Mouse (Mus musculus): ENCODE measurements around the gene Cabin1.
A peak's percentile ranks its signal among the peaks of the same experiment; 100 is the strongest.

Cabin1 gene

DNA sequence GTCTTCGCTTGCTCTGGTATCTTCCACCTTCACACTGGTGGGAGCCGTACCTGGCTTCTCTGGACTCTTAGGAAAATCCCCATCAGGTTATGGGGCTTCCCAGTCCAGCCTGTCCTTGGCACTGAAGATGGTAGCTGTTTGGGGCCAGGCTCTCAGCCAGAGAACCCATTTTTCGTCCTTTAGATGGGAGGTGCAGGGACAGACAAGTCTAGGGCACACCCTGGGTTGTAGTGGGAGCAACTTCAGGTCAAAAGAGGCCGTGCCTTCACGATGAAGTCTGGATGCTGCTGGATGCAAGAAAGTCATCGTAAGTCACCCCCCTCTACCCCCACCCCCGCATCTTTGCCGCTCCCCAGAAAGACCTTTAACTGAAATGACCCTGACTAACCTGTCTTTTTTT lies 129.5 kb downstream of the Cabin1 start:
- no peak for DNase-seq

DNA sequence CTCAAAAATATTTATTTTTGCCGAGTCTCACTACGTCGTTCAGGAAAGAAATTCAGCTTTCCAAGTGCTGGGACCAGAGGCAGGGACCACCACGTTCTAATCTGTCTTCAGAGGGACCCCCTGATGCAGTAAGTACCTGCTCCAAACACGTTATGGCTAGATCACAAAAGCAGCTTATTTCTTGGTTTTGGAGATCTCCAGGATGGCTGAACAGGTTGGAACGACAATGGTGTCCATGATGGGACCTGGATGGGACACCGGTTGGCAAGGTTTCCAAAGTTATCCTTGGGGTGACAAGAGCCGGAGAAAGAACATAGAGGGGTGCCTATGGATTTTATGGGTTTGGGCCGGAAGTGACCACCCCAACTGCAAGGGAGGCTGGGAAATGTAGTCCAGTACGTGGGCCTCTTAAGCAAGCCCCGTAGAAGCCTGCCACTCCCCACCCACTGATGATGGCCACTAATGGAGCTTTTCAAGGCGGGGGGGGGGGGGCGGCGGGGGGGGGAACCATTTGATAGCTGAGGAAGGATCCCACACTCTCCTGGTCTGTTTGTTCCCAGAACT lies 130.5 kb downstream of the Cabin1 start:
- DNase-seq = no peak

DNA sequence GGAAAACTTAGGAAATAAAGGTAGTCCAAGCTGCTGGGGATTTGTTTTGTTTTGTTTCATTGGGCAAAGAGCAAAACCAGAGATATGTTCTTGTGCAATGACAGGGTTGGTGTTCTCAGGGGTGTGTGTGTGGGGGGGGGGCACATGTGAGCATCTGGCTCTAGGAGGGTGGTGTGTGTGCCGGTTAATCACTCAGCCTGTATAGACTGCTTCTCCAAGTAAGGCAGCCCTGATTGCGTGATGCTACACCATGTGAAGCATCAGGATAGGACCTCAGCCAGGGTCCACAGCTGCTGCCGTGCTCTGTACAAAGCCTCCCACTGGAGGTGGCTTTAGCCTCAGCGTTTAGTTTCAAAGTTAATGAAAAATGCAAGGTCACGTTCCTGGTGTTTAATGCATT lies 131.1 kb downstream of the Cabin1 start:
- DNase-seq = no peak

DNA sequence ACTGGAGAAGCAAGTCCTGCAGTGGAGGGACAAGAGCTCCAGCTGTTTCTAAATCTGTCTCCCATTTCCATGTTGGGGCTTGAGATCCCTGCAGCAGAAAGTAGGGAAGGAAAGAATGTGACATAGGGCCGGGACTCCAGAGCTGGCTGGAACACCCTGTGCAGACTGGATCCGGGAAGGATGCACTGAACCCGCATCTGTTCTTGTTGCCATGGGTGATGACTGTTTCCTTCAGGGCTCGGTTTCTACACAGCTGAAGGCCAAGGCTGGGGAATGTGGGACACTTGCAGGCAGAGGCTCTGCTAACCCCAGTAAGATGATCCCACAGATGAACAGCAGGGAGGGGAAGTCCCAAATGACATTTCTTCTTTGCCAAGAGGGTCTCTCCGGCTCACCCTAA lies 131.5 kb downstream of the Cabin1 start:
- DNase-seq = no peak

DNA sequence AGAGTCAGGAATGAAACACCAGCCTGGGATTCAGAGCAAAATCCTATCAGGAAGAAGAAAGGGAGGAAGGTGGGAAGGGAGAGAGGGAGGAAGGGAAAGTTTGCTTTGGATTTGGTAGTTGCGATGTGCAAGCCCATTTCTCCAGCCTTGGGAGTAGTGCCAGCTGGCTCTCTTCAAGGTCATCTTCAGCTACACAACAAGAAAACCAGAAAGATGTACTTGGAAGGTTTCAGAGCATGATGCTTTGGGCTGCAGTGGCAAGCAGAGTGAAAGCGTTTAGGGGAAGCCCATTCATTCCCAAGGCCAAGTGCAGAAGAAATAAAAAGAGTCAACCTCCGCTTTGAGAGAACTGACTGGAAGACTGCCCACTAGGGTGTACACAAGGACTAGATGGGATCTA lies 136.7 kb downstream of the Cabin1 start:
- no peak for DNase-seq

DNA sequence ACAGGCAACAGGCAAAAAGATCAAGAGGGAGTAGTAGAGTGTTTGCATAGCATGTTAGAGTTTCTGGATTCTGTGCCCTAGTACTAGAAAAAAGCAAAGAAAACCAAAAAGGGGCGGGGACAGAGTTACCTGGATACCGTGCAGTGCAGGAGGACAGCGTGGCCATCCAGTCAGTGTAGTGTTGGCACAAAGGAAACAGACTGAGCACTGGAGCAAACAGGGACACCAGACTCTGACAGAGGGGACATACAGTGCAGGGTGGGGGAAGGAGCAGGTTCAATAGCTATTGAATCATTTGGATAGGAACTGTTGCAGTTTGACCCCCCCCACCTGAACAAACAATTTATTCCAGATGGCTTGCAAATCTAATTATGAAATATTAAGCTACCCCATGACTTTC lies 137.2 kb downstream of the Cabin1 start:
- no peak for DNase-seq

DNA sequence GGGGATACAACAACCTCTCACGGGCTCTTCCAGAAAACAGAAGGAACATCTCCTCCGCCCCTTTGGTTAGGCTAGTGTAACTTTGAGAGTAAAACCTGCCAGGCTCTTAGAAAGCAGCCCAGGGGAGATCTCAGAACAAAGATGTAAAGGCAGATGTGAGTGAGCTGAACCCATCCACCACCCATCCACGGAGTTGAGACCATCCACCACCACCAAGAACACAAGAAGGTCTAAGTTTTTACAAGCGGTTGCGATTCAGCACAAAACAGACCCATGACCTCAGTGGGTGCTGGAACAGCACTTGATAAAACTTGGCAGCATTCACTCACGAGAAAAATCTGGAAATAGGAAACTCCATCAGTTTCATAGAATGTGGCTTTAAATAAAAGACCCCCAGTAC lies 138.2 kb downstream of the Cabin1 start:
- no peak for DNase-seq

DNA sequence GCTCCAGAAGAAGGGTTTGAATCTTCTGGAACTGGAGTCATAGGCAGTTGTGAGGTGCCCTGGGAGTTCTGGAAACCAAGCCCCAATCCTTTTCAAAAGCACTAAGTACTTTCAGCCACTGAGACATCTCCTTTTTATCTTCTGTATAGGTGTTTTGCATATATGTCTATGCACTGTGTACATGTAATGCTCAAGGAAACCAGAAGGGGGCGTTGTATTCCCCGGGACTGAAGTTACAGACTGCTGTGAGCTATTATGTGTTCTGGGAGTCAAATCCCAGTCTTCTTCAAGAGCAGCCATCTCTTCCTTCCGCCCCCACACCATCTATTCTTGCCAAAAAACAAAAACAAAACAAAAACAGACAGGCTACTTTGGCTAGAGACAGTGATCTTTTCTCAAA lies 143.3 kb downstream of the Cabin1 start:
- no peak for DNase-seq

DNA sequence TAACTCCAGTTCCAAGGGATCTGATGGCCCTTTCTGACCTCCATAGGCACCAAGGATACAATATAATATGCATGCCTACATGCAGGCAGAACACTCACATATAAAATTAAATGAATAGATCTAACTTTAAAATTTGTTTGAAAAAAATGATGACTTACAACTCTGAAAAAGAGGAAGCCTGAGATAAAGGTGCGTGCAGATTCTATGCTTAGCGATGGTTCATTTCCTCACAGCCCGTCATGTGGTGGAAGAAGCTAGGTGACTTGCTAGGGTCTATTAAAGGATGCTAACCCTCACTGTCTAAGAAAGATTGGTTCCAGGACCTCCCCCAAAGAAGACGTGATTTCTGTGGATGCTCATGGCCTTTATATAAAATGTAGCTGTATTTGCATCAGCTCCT lies 148.1 kb downstream of the Cabin1 start:
- DNase-seq = no peak

DNA sequence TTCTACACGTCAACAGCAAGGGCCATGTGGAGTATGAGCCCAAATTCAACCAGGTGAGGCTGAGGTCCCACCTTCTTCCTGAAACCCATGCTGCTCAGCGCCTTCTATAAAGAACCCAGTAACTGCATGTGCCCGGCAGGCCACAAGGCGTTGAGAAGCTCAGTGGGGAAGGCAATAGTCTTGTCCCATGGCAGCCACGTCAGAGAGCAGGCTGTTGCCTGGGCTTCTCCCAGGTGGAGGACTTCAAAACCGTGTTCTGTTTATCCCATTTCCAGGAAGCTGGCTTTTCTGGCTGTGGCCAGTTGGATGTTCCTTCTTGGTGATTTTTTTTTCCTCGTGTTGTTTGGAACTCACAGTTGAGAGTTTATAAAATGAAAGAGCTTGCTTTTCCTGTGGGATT lies 153.7 kb downstream of the Cabin1 start:
- DNase-seq = no peak

DNA sequence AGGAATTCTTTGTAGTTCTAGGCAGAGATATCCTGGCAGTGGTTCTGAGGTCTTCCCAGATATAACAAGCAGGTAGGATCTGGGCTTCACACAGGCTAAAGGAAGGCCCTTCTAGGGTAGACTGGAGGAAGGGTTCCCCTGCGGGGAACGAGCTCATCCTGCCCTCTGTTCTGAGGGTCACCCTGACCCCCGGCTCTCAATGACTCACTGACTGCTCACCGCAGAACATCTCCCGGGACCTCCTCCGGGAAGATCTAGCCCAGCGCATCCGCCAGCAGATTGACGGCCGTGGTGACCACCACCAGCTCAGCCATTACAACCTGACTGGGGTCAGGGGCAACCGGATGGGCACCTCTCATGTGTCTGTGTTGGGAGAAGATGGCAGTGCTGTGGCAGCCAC lies 155.2 kb downstream of the Cabin1 start:
- no peak for DNase-seq

DNA sequence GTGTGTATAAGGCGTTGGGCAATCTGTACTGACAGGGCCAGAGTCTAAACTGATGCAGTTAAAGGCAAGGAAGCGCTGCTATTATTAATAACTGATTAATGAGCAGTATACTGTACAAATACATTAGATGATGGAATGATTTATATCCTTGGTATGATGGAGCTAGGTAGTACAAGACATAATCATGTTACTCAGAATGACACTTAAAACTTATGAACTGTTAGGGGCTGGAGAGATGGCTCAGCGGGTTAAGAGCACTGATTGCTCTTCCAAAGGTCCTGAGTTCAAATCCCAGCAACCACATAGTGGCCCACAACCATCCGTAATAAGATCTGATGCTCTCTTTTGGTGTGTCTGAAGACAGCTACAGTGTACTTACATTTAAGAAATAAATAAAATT lies 156.9 kb downstream of the Cabin1 start:
- no peak for DNase-seq

DNA sequence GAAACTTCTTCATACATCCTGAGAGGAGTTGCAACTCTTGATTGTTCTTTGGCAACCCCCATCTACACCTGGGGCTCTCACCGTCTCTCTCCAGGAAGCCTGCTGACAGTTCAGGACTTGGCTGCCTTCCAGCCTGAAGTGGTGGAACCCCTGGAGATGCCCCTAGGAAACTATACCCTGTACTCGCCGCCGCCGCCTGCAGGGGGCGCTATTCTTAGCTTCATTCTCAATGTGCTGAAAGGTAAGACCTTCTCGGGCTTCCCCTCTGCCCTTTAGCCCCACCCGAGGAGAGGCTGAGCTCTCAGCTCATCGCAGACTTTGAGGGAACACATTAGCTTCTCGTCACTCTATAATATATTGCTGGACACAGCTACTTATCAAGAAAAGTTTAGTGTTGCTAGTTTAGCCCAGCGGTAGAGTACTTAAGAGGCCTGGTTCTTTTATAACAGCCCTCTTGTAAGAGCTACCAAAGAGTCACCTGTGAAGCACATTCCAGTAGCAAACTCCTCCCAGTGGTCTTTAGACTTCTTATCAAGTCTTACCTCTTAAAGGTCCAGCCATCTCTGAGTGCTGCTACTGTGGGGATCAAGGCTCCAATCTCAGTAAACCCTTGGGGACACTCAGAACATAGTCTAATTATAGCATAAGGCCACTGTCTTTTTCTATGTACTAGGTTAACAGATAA lies 158.8 kb downstream of the Cabin1 start:
- peak; percentile 64 to 69 for DNase-seq

DNA sequence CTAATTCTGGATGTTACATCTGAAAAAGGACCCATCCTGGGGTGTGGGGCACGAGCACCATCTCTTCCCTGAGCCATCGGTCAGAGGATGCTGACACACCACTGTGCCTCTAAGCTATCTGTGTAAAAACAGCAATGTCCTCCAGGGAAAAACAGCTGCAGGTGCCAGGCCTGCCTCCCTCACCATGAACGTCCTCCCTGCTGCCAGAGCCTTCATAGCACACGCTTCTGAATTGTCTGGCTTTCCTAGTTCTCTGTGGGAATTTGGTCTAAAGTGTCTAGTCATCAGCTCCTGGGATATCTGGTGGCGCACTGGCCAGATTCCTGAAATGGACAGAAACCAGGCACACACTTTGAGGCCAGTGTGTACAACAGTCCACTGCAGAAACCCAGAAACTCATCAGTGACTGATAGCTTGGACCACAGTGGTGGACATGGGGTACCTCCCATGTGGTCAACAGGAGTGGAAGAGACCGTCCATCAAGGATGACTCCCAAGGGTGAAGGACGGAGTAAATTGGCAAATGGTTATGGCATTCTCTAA lies 163.9 kb downstream of the Cabin1 start:
- no peak for DNase-seq

Data from B cell, adult 2 months (primary cell).